Mouse (Mus musculus) adrenal gland (tissue): ENCODE results near the gene Mrps36.

Experiments used
- intact Hi-C: fragments of 180-260 bp; cut with DNase I; formaldehyde crosslinking; loops from one replicate; pipeline ENCODE4 v1.15.1; 2025
- long read RNA-seq, 2 experiments: library from polyadenylated mRNA; unstranded; transcript quantifications; one replicate each; pipeline ENCODE4 v2.0.0; 2020; ENCODE audit warnings: borderline replicate concordance in 1 of 2; ENCODE audit not compliant: insufficient replicate concordance in 1 of 2

Gene Mrps36
- long read RNA-seq, experiment 1, transcript Mrps36-203 (4 exons, 701 nt), result major isoform, 66 of 76 reads
- long read RNA-seq, experiment 1, partial matches to known transcripts, result 0 of 76 reads
- long read RNA-seq, experiment 1, other reads (novel, unspliced or antisense), result 5 of 76 reads
- long read RNA-seq, experiment 2, transcript Mrps36-203 (4 exons, 701 nt), result major isoform, 79 of 93 reads
- long read RNA-seq, experiment 2, transcript Mrps36-202 (4 exons, 571 nt), result minor isoform, 5 of 93 reads
- long read RNA-seq, experiment 2, partial matches to known transcripts, result 1 of 93 reads
- long read RNA-seq, experiment 2, other reads (novel, unspliced or antisense), result 7 of 93 reads

DNA sequence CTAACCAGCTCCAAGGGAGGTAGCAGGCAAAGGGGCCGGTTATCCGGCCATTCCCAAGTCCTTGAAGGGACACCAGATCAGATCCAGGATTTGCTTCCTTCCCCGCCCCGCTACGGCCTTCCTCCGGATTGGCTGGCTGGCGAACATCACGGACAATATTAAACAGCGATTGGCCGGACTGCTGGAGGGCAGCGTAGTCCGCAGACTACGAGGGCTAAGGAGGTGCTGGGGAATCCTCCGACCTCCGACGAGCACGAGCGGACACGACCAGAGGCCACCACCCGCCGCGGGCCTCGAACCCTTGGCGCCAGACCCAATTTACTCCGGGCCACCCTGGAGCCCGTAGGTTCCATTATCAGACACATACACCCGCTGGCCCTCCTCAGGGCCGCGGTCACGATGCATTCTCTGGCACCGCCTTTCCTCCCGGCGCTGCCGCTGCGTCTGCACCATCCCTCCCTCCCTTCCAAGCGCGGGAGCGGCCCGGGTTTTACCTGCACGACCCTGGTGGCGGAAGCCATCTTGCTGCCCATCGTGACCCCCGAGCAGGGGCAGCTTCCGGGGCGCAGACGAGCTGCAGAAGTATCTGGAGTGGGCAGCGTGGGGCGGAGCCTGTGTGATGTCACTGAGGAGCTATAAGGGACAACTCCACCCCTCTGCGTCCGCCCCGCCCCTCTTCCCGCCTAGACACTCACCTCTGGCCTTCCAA lies at the start of gene Mrps36:
Gene Mrps36 (minus strand): TSS at position 624 of the 709 bp plus-strand sequence.
- intact Hi-C loops, result no loop called here

GRCm38 (mm10) chr13:100789083-100789482 lies 44.6 kb upstream of the Mrps36 start:
- intact Hi-C loops, result loop anchor here (10.0 kb wide), 1 partner anchor 64 kb away; no protein-coding TSS in a partner anchor

- intact Hi-C loops, result loop anchor here (10.0 kb wide), 1 partner anchor 63 kb away; no protein-coding TSS in a partner anchor
Measured at GRCm38 (mm10) chr13:100788057-100788456, 43.6 kb upstream of the Mrps36 start.

DNA sequence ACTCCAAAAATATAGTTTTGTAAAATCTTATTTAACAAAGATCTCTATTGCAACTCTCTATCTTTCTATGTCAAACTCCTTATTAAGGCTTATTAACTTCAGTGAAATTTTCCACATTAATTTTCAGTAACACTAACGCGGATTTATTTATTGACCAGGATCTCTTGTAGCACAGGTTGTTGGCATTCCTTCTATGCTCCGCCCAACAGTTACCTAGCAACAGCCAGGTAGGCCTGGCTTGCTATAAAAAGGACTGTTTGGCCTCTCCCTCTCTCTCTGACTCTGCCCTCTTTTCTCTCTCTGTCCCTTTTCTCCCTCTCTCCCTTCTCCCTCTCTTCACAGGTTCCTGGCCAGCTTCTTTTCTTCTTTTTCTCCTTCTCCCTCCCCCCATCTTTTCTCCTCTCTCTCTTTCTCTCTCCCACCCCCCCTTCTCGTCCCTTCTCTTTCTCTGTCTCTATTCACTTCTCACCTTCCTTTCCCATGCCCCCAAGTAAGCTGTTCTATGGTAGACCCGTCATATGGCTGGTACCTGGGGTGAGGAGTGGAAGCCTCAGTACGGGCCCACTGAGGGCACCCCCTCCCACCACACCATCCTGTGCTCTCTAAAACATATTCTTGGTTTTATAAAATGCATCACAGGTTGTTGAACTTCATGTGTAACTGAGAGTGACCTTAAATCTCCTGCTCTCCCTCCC lies 43.0 kb upstream of the Mrps36 start:
- intact Hi-C loops, result loop anchor here (10.0 kb wide), 1 partner anchor 63 kb away; no protein-coding TSS in a partner anchor

GRCm38 (mm10) chr13:100786414-100786867 lies 42.0 kb upstream of the Mrps36 start, which contains the start of gene Ccnb1:
TSS of gene Ccnb1 (minus strand) at chr13:100786570.
- intact Hi-C loops, result loop anchor here (10.0 kb wide), 1 partner anchor 62 kb away; no protein-coding TSS in a partner anchor

DNA sequence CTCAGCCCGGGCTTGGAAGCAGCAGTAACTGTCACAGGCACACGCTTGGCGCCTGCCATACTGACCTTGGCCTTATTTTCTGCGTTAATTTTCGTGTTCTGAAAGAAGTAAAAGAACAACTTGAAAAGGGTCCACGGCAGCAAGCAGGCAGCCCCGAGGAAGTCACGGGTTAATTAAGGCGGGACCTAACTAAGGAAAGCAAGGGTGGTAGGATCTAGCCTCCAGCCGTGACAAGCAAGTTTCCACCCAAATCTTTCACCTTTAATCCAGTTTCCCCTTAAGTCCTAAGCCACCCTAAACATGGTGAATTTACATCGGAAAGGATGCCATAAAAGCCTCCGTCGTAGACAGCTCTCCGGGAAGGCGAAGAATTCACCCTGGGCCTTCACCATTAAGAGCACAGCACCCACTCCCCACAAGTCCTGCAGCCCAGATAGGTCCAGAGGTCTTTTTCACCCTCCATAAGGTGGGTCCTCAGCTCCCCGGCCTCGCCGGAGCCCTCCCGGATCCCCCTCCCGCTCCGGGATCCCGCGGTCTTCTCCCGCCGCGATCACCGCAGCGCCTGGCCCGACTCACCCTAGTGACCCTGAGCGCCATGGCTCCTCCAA lies 41.5 kb upstream of the Mrps36 start:
- intact Hi-C loops, result loop anchor here (10.0 kb wide), 1 partner anchor 61 kb away; no protein-coding TSS in a partner anchor

DNA sequence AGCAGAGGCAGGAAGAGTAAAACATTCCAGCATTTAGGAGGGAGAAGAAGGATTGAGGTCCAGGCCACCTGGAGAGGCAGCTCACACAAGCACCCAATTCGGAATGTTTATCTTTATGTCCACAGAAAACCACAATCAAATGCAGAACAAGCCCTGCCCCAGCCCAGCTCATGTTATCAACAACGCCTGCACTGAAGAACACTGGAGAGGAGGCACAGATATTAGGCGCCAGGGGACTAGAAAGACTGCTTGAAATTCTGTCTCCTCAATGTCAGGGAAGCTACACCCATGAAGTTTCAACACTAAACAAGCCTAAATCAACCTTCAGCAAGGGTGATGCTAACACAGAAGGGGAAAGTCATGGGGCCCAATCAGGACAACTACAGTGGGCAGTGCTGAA lies 33.0 kb upstream of the Mrps36 start:
- intact Hi-C loops, result no loop called here

DNA sequence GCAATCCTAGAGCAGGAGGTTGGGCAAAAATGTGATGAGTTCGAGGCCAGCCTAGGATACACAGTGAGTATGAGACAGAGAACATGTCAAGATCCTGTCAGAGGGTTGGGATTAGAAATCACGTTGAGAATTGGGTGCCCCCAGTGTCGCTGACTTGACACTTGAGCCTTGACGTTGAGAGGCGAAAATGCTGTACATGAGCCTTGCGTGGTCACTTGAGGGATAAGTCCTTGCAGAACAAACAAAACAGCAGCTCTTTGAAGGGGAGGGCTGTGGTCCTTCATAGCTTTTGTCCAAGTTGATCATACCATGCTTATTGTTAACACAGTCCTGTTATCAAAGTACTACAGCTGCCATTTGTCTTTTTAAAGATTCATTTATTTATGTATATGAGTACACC lies 32.3 kb upstream of the Mrps36 start:
- intact Hi-C loops, result no loop called here

- intact Hi-C loops, result no loop called here
Measured at GRCm38 (mm10) chr13:100776056-100776419, 31.6 kb upstream of the Mrps36 start.

DNA sequence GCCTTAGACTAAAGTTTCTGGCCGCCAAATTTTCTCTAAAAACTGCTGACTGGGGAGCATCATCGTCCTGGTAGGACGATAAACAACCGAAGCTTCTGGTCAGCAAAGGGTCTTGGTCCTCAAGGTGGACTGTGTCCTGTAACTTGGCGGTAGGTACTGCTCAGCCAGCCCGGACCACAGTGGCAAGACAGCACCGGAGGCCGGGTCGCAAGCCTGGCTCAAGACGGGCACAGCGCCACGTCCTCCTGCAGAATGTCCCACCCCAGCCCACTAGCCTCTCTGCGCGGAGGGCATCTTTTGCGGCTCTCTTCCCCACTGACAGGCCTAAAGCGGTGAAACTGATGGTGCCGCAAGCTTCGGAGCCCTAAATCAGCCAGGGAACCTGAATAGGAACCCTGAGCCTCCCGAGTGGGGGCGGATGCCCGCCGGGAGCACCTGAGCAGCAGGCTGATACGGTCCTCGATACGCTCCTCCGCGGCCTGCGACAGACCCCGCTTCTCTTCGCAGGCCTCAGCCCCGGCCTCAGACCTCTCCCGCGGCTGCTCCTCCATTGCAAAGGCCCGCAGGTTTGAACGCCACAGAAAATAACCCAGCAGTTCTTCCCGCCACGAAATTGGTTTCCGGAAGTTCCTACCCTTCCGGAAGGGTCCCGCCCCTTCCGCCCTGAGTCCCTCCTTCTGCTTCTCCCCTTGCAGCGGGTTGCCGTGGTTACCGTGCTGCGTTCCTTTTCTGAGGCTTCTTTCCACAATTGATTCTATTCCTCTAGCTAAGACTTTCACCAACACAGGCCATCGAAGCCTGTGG lies 31.0 kb upstream of the Mrps36 start, which contains the start of gene Cenph:
Gene Cenph (minus strand): TSS at position 648 of the 804 bp plus-strand sequence.
- intact Hi-C loops, result no loop called here

GRCm38 (mm10) chr13:100774704-100775103 lies 30.2 kb upstream of the Mrps36 start:
- intact Hi-C loops, result no loop called here

DNA sequence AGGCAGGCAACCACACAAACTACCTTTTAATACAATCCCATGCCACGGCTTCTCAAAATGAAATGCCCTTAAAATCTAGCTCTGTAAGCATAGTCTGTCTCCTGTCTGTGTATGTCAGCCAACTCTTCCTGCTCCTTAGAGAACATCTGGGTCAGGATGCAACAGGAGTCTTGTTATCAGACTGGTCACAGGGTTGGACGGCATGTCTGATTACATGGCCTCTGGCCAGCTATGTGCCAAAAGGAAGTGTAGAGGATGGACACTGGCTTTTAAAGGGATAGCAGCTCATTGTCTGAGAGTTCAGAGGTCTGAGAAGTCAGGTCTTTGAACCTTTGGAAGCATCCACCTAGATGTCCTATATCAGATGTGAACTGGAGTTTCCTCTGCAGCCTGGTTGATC lies 10.9 kb upstream of the Mrps36 start:
- intact Hi-C loops, result no loop called here

- intact Hi-C loops, result no loop called here
Measured at GRCm38 (mm10) chr13:100754186-100754585, 9.7 kb upstream of the Mrps36 start.

GRCm38 (mm10) chr13:100753011-100753410 lies 8.6 kb upstream of the Mrps36 start:
- intact Hi-C loops, result no loop called here

DNA sequence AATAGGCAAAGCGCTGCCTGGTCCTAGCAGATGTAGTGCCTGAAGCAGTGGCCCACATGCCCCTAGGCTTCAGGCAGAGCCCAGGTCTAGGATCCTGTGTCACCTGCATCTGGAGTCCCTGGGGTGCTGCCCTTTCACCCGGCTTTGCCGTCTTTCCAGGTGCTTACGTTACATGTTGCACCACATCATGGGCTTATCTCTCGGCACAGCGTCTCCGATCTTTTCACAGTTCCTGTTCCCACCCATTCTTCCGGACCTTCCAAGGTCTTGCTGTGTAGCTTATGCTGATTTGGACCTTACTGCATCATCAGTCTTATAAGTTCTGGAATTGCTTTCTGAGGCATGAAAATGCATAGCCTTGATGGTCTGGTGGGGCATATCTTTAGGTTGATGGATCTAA lies 8.1 kb upstream of the Mrps36 start:
- intact Hi-C loops, result no loop called here

DNA sequence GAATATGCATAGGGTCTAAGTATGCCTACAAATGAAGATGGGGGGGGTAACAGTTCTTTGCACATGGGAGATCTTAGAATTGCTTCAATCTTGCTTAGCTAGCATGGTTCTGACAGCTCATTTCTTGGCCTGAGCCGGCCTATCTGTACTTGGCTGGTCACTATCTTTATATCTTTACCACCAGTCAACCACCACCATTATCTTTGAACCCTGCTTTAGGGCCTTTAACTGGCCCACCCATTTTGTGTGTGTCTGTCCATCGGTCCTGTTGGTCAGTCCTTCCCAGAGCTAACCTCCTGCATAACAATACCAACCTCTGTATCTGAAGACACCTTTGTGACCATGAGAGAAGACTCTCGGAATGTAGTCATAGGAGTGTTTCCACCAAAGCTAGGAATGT lies 6.9 kb upstream of the Mrps36 start:
- intact Hi-C loops, result no loop called here

GRCm38 (mm10) chr13:100750799-100751198 lies 6.3 kb upstream of the Mrps36 start:
- intact Hi-C loops, result no loop called here

GRCm38 (mm10) chr13:100748638-100749037 lies 4.2 kb upstream of the Mrps36 start:
- intact Hi-C loops, result no loop called here

GRCm38 (mm10) chr13:100746090-100746489 lies 1.6 kb upstream of the Mrps36 start:
- intact Hi-C loops, result no loop called here

DNA sequence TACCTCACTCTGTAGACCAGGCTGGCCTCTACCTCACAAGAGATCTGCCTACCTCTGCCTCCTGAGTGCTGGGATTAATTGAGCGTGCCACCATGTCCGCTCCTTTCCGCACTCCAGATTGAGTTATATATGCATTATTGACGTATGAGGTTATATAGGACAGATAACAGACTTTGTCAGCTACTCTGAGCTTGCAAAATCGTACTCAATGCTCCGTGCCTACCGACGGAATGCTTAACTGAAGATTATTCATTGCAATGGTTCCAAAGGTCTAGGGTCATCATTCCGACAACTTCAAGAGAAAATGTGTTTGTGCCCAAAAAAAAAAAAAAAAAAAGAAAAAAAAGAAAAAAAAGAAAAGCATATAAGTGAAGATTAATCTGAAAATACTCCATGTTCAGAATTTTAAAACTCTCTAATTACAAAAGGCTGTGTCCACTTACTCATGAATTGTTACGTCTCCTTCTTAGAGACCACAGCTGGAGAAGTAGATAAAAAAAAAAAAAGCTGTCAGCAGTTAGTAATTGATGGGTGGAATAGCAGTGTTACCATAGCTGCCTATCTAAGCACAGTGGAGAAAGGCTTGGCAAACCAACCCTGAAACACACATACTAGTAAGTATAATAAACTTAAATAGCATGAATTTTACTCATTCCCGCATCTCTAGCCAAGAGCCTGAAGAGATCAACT lies 968 bp downstream of the Mrps36 start:
- intact Hi-C loops, result no loop called here
